Mouse (Mus musculus) erythroblast, embryonic 14.5 days (primary cell): Measurements from ENCODE around the gene Ckmt2. TPM values are rescaled to one million over a fixed set of nuclear protein-coding genes. Genes with fewer than 3 reads are reported as not detected.

Source experiments
- H3K27me3 ChIP-seq: 2 replicates; pipeline ENCODE4 v1.6.1; 2012; ENCODE audit warnings: inconsistent platforms; ENCODE audit not compliant: control insufficient read depth
- H3K36me3 ChIP-seq: 2 replicates; pipeline ENCODE4 v1.6.1; 2012; ENCODE audit warnings: mild to moderate bottlenecking, inconsistent platforms; ENCODE audit not compliant: control insufficient read depth
- H3K4me1 ChIP-seq: 2 replicates; pipeline ENCODE4 v1.6.1; 2012; ENCODE audit warnings: inconsistent platforms; ENCODE audit not compliant: control insufficient read depth
- H3K4me3 ChIP-seq: replicated peaks from 2 replicates; pipeline ENCODE3; 2012; ENCODE audit warnings: moderate library complexity, mild to moderate bottlenecking, inconsistent platforms
- H3K9me3 ChIP-seq: 2 replicates; pipeline ENCODE4 v1.6.1; 2012; ENCODE audit warnings: low read length, inconsistent platforms, mixed read lengths; ENCODE audit not compliant: control insufficient read depth
- GATA1 ChIP-seq: IDR thresholded peaks from 2 replicates; pipeline ENCODE4 v1.6.1; 2012; ENCODE audit warnings: low read length, inconsistent platforms, mixed read lengths
- TAL1 ChIP-seq: IDR thresholded peaks from 3 replicates; pipeline ENCODE4 v1.6.1; 2012; ENCODE audit warnings: low read length, inconsistent platforms, mixed read lengths
- polyA plus RNA-seq: library from polyadenylated mRNA; stranded (reverse); fragments of >175 nt; gene quantifications from 2 replicates; pipeline ENCODE4 v1.2.3, GENCODE M21; 2012

The Ckmt2 gene
- polyA plus RNA-seq, 1 experiment, result not detected

GRCm38 (mm10) chr13:91908202-91908980, 31.7 kb upstream of the Ckmt2 start:
- H3K27me3 ChIP-seq, result no peaks in the 10 kb centered on the region
- no peak for TF ChIP-seq TAL1
- TF ChIP-seq GATA1, result no peak
- H3K4me3 ChIP-seq, result no peak overlapping the region
- no peaks in the 10 kb centered on the region for H3K4me1 ChIP-seq
- no peaks in the 10 kb centered on the region for H3K36me3 ChIP-seq
- H3K9me3 ChIP-seq, result no peaks in the 10 kb centered on the region

- TF ChIP-seq TAL1 (no peak), GATA1 (no peak)
- no peaks in the 10 kb centered on the region for H3K4me1 ChIP-seq
- H3K27me3 ChIP-seq, result no peaks in the 10 kb centered on the region
- no peak overlapping the region for H3K4me3 ChIP-seq
- no peaks in the 10 kb centered on the region for H3K36me3 ChIP-seq
- no peaks in the 10 kb centered on the region for H3K9me3 ChIP-seq
These were observed 29.7 kb upstream of the Ckmt2 start for GRCm38 (mm10) chr13:91906338-91906737.

- no peak overlapping the region for H3K4me3 ChIP-seq
- H3K4me1 ChIP-seq, result no peaks in the 10 kb centered on the region
- TF ChIP-seq GATA1, result no peak
- H3K27me3 ChIP-seq, result no peaks in the 10 kb centered on the region
- no peaks in the 10 kb centered on the region for H3K9me3 ChIP-seq
- H3K36me3 ChIP-seq, result no peaks in the 10 kb centered on the region
These were observed 19.8 kb upstream of the Ckmt2 start for GRCm38 (mm10) chr13:91896476-91896875.

- no peaks in the 10 kb centered on the region for H3K27me3 ChIP-seq
- TF ChIP-seq GATA1, result no peak
- no peak for TF ChIP-seq TAL1
- no peaks in the 10 kb centered on the region for H3K9me3 ChIP-seq
- no peaks in the 10 kb centered on the region for H3K36me3 ChIP-seq
- H3K4me3 ChIP-seq, result no peak overlapping the region
- no peaks in the 10 kb centered on the region for H3K4me1 ChIP-seq
These were observed 16.4 kb upstream of the Ckmt2 start for GRCm38 (mm10) chr13:91893132-91893531.

- TF ChIP-seq GATA1 (no peak), TAL1 (no peak)
- Histone ChIP-seq H3K27me3 (no peaks in the 10 kb centered on the region), H3K4me1 (no peaks in the 10 kb centered on the region), H3K4me3 (no peak overlapping the region), H3K36me3 (no peaks in the 10 kb centered on the region), H3K9me3 (no peaks in the 10 kb centered on the region)
These were observed 13.4 kb upstream of the Ckmt2 start for GRCm38 (mm10) chr13:91890031-91890619.

- no peak overlapping the region for H3K4me3 ChIP-seq
- no peaks in the 10 kb centered on the region for H3K36me3 ChIP-seq
- no peaks in the 10 kb centered on the region for H3K27me3 ChIP-seq
- no peaks in the 10 kb centered on the region for H3K9me3 ChIP-seq
- no peaks in the 10 kb centered on the region for H3K4me1 ChIP-seq
- TF ChIP-seq GATA1, result no peak
- no peak for TF ChIP-seq TAL1
These were observed 8.2 kb upstream of the Ckmt2 start for GRCm38 (mm10) chr13:91884714-91885386.

GRCm38 (mm10) chr13:91881837-91882480, 5.3 kb upstream of the Ckmt2 start:
- Histone ChIP-seq H3K9me3 (no peaks in the 10 kb centered on the region), H3K4me1 (no peaks in the 10 kb centered on the region), H3K4me3 (no peak overlapping the region), H3K36me3 (no peaks in the 10 kb centered on the region), H3K27me3 (no peaks in the 10 kb centered on the region)
- TF ChIP-seq TAL1, result no peak
- no peak for TF ChIP-seq GATA1

- H3K9me3 ChIP-seq, result no peaks in the 10 kb centered on the region
- no peaks in the 10 kb centered on the region for H3K4me1 ChIP-seq
- TF ChIP-seq TAL1 (no peak), GATA1 (no peak)
- no peaks in the 10 kb centered on the region for H3K27me3 ChIP-seq
- no peaks in the 10 kb centered on the region for H3K36me3 ChIP-seq
- no peak overlapping the region for H3K4me3 ChIP-seq
These were observed 3.6 kb upstream of the Ckmt2 start for GRCm38 (mm10) chr13:91880256-91880655.

GRCm38 (mm10) chr13:91877996-91878395, 1.3 kb upstream of the Ckmt2 start:
- TF ChIP-seq TAL1, result no peak
- no peak for TF ChIP-seq GATA1
- Histone ChIP-seq H3K9me3 (no peaks in the 10 kb centered on the region), H3K4me1 (no peaks in the 10 kb centered on the region), H3K36me3 (no peaks in the 10 kb centered on the region), H3K4me3 (no peak overlapping the region), H3K27me3 (no peaks in the 10 kb centered on the region)
